Mouse (Mus musculus): ENCODE measurements around the gene Mst1r. TPM values are rescaled to one million over a fixed set of nuclear protein-coding genes. Genes with fewer than 3 reads are reported as not detected.

The Mst1r gene
- polyA plus RNA-seq, 1 experiment = 1.2 TPM

- Histone ChIP-seq H3K4me3 (ENCODE audit: insufficient read depth, low read depth, low read length) (peak within 1 kb of the TSS; percentile 65), H3K4me1 (ENCODE audit: control insufficient read depth, insufficient read depth, low read length) (peaks cover 6% of the 10 kb centered on the region; the same call in 1 of the 2 replicates), H3K27me3 (replicated peaks; ENCODE audit: control insufficient read depth, insufficient read depth, low read length) (no peaks in the 10 kb centered on the region), H3K36me3 (ENCODE audit: control insufficient read depth, insufficient read depth, low read length) (no peaks in the 10 kb centered on the region), H3K27ac (ENCODE audit: insufficient read depth, low read depth, low read length) (peak within 1 kb of the TSS; percentile 49)
- DNase-seq = peak; percentile 97
- TF ChIP-seq CTCF (conservative IDR thresholded peaks at IDR 0.05; ENCODE audit: insufficient read depth, insufficient read length, low read depth, low read length) = 0 out of 2 replicates have a peak, but pooled peaks have one; percentile 0
- TF ChIP-seq POLR2A (IDR thresholded peaks at IDR 0.05; ENCODE audit: low read depth, low read length) = peak; percentile 19
- 1% methylated on average over 28 of the region's 28 CpGs for WGBS
Measured at GRCm38 (mm10) chr9:107887804-107888266, 18.8 kb upstream of the Mst1r start, which contains the start of gene Mon1a. Mon1a (plus strand) TSS chr9:107888151.

GRCm38 (mm10) chr9:107888267-107888850 is 18.3 kb upstream of the Mst1r start:
- no peaks in the 10 kb centered on the region for H3K36me3 ChIP-seq (ENCODE audit: control insufficient read depth, insufficient read depth, low read length)
- peaks cover 6% of the 10 kb centered on the region; the same call in 1 of the 2 replicates for H3K4me1 ChIP-seq (ENCODE audit: control insufficient read depth, insufficient read depth, low read length)
- WGBS = 1% methylated on average over 18 of the region's 18 CpGs
- no peaks in the 10 kb centered on the region for H3K27me3 ChIP-seq (replicated peaks; ENCODE audit: control insufficient read depth, insufficient read depth, low read length)
- DNase-seq = peak; percentile 53
- H3K4me3 ChIP-seq (ENCODE audit: insufficient read depth, low read depth, low read length) = peak overlapping the region; percentile 65
- peak overlapping the region; percentile 49 for H3K27ac ChIP-seq (ENCODE audit: insufficient read depth, low read depth, low read length)
- TF ChIP-seq POLR2A (IDR thresholded peaks at IDR 0.05; ENCODE audit: low read depth, low read length) = no peak
- no peak for TF ChIP-seq CTCF (conservative IDR thresholded peaks at IDR 0.05; ENCODE audit: insufficient read depth, insufficient read length, low read depth, low read length)

- H3K4me3 ChIP-seq (ENCODE audit: insufficient read depth, low read depth, low read length) = no peak overlapping the region
- H3K36me3 ChIP-seq (ENCODE audit: control insufficient read depth, insufficient read depth, low read length) = no peaks in the 10 kb centered on the region
- peaks cover 6% of the 10 kb centered on the region; the same call in 1 of the 2 replicates for H3K4me1 ChIP-seq (ENCODE audit: control insufficient read depth, insufficient read depth, low read length)
- peak overlapping the region; percentile 53 for H3K27ac ChIP-seq (ENCODE audit: insufficient read depth, low read depth, low read length)
- no peaks in the 10 kb centered on the region for H3K27me3 ChIP-seq (replicated peaks; ENCODE audit: control insufficient read depth, insufficient read depth, low read length)
- WGBS = 76% methylated on average over 6 of the region's 6 CpGs
- no peak for DNase-seq
- TF ChIP-seq POLR2A (IDR thresholded peaks at IDR 0.05; ENCODE audit: low read depth, low read length) = no peak
- no peak for TF ChIP-seq CTCF (conservative IDR thresholded peaks at IDR 0.05; ENCODE audit: insufficient read depth, insufficient read length, low read depth, low read length)
Measured at GRCm38 (mm10) chr9:107890260-107890659, 16.4 kb upstream of the Mst1r start.

- no peak overlapping the region for H3K27ac ChIP-seq (ENCODE audit: insufficient read depth, low read depth, low read length)
- peaks cover 6% of the 10 kb centered on the region; the same call in 1 of the 2 replicates for H3K4me1 ChIP-seq (ENCODE audit: control insufficient read depth, insufficient read depth, low read length)
- no peaks in the 10 kb centered on the region for H3K36me3 ChIP-seq (ENCODE audit: control insufficient read depth, insufficient read depth, low read length)
- TF ChIP-seq CTCF (conservative IDR thresholded peaks at IDR 0.05; ENCODE audit: insufficient read depth, insufficient read length, low read depth, low read length) = peak; percentile 43
- TF ChIP-seq POLR2A (IDR thresholded peaks at IDR 0.05; ENCODE audit: low read depth, low read length) = no peak
- no peak for DNase-seq
- H3K27me3 ChIP-seq (replicated peaks; ENCODE audit: control insufficient read depth, insufficient read depth, low read length) = no peaks in the 10 kb centered on the region
- no peak overlapping the region for H3K4me3 ChIP-seq (ENCODE audit: insufficient read depth, low read depth, low read length)
- WGBS = 97% methylated on average over 1 of the region's 1 CpGs
Measured at GRCm38 (mm10) chr9:107891023-107891422, 15.7 kb upstream of the Mst1r start.

- WGBS = 92% methylated on average over 10 of the region's 10 CpGs
- no peak for TF ChIP-seq CTCF (conservative IDR thresholded peaks at IDR 0.05; ENCODE audit: insufficient read depth, insufficient read length, low read depth, low read length)
- no peak for TF ChIP-seq POLR2A (IDR thresholded peaks at IDR 0.05; ENCODE audit: low read depth, low read length)
- no peak for DNase-seq
- H3K4me3 ChIP-seq (ENCODE audit: insufficient read depth, low read depth, low read length) = no peak overlapping the region
- H3K4me1 ChIP-seq (ENCODE audit: control insufficient read depth, insufficient read depth, low read length) = no peaks in the 10 kb centered on the region
- H3K27me3 ChIP-seq (replicated peaks; ENCODE audit: control insufficient read depth, insufficient read depth, low read length) = no peaks in the 10 kb centered on the region
- no peak overlapping the region for H3K27ac ChIP-seq (ENCODE audit: insufficient read depth, low read depth, low read length)
- 0 out of 2 replicates have a peak, but pooled peaks cover 1% of the 10 kb centered on the region for H3K36me3 ChIP-seq (ENCODE audit: control insufficient read depth, insufficient read depth, low read length)
Measured at GRCm38 (mm10) chr9:107898563-107898962, 8.1 kb upstream of the Mst1r start.

GRCm38 (mm10) chr9:107899855-107900254 is 6.8 kb upstream of the Mst1r start:
- DNase-seq = no peak
- Histone ChIP-seq H3K4me1 (ENCODE audit: control insufficient read depth, insufficient read depth, low read length) (no peaks in the 10 kb centered on the region; the same call in 1 of the 2 replicates), H3K27ac (ENCODE audit: insufficient read depth, low read depth, low read length) (no peak overlapping the region), H3K27me3 (replicated peaks; ENCODE audit: control insufficient read depth, insufficient read depth, low read length) (no peaks in the 10 kb centered on the region), H3K4me3 (ENCODE audit: insufficient read depth, low read depth, low read length) (no peak overlapping the region), H3K36me3 (ENCODE audit: control insufficient read depth, insufficient read depth, low read length) (0 out of 2 replicates have a peak, but pooled peaks cover 1% of the 10 kb centered on the region)
- WGBS = 87% methylated on average over 12 of the region's 12 CpGs
- TF ChIP-seq CTCF (conservative IDR thresholded peaks at IDR 0.05; ENCODE audit: insufficient read depth, insufficient read length, low read depth, low read length) (no peak), POLR2A (IDR thresholded peaks at IDR 0.05; ENCODE audit: low read depth, low read length) (no peak)

GRCm38 (mm10) chr9:107900840-107901626 is 5.6 kb upstream of the Mst1r start:
- H3K4me1 ChIP-seq (ENCODE audit: control insufficient read depth, insufficient read depth, low read length) = no peaks in the 10 kb centered on the region; the same call in 1 of the 2 replicates
- no peaks in the 10 kb centered on the region for H3K27me3 ChIP-seq (replicated peaks; ENCODE audit: control insufficient read depth, insufficient read depth, low read length)
- TF ChIP-seq POLR2A (IDR thresholded peaks at IDR 0.05; ENCODE audit: low read depth, low read length) (no peak), CTCF (conservative IDR thresholded peaks at IDR 0.05; ENCODE audit: insufficient read depth, insufficient read length, low read depth, low read length) (no peak; the same call in 1 of the 2 replicates)
- no peak overlapping the region for H3K4me3 ChIP-seq (ENCODE audit: insufficient read depth, low read depth, low read length)
- peak; percentile 77 for DNase-seq
- H3K36me3 ChIP-seq (ENCODE audit: control insufficient read depth, insufficient read depth, low read length) = 0 out of 2 replicates have a peak, but pooled peaks cover 1% of the 10 kb centered on the region
- no peak overlapping the region for H3K27ac ChIP-seq (ENCODE audit: insufficient read depth, low read depth, low read length)
- WGBS = 47% methylated on average over 44 of the region's 44 CpGs
